8 mouse cellular contexts compared by ENCODE assay signal in the genomic region with DNA sequence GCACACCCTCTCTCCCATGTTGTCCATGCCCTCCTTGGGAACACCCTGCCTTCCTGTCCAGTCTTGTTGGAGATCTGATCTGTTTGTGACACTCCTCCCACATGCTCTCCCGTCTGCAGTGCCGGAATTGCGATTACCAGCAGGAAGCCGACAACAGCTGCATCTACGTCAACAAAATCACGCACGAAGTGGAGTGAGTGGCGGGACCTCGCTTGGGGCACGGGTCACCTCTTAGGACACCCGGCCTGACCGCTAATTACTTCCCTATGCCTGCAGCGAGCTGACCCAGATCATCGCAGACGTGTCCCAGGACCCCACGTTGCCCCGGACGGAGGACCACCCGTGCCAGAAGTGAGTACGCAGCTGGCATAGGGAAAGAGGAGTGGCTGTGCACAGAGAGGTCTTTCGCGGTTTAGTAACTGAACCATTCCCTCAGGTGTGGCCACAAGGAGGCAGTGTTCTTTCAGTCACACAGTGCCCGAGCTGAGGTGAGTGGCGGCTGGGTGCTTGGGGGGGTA. TPM values are rescaled to one million over a fixed set of nuclear protein-coding genes. Genes with fewer than 3 reads are reported as not detected.
DNase-seq lines count a peak whose midpoint lies in the region; ATAC-seq and TF ChIP-seq lines count a peak whose summit lies in the region.

No protein-coding gene starts in this region.

- peak overlapping the region; percentile 61 for H3K9ac ChIP-seq in intestine, postnatal 0 days (ENCODE audit: low read depth, low read length)
- peak overlapping the region; percentile 81 for H3K9ac ChIP-seq in liver, embryonic 11.5 days (ENCODE audit: low read depth, low read length)
- H3K9ac ChIP-seq in stomach, embryonic 16.5 days (ENCODE audit: low read length): peak overlapping the region; percentile 84

- H3K36me3 ChIP-seq in intestine, postnatal 0 days (ENCODE audit: control insufficient read depth, insufficient read depth): peaks cover 19% of the 10 kb centered on the region; the same call in 1 of the 2 replicates
- H3K36me3 ChIP-seq in liver, embryonic 11.5 days (ENCODE audit: control insufficient read depth, insufficient read depth, low read length): no peaks in the 10 kb centered on the region
- H3K36me3 ChIP-seq in stomach, embryonic 16.5 days (ENCODE audit: control insufficient read depth, insufficient read depth, low read length): no peaks in the 10 kb centered on the region

- 3% methylated on average over 24 of the region's 24 CpGs for WGBS in intestine, postnatal 0 days
- WGBS in liver, embryonic 11.5 days: 5% methylated on average over 24 of the region's 24 CpGs
- 3% methylated on average over 24 of the region's 24 CpGs for WGBS in stomach, embryonic 16.5 days

- H3K4me3 ChIP-seq in intestine, postnatal 0 days (ENCODE audit: low read depth, low read length): peak overlapping the region; percentile 72
- peak overlapping the region; percentile 79 for H3K4me3 ChIP-seq in liver, embryonic 11.5 days (ENCODE audit: low read depth, low read length)
- peak overlapping the region; percentile 83 for H3K4me3 ChIP-seq in stomach, embryonic 16.5 days (replicated peaks; ENCODE audit: low read length)

- peak overlapping the region; percentile 83 for H3K4me2 ChIP-seq in intestine, postnatal 0 days (replicated peaks; ENCODE audit: low read depth)
- peak overlapping the region; percentile 68 for H3K4me2 ChIP-seq in liver, embryonic 11.5 days
- H3K4me2 ChIP-seq in stomach, embryonic 16.5 days (ENCODE audit: low read depth, low read length): peak overlapping the region; percentile 81

- H3K27me3 ChIP-seq in intestine, postnatal 0 days (replicated peaks; ENCODE audit: control insufficient read depth, insufficient read depth, low read length): no peaks in the 10 kb centered on the region
- H3K27me3 ChIP-seq in liver, embryonic 11.5 days (replicated peaks; ENCODE audit: control insufficient read depth, insufficient read depth, low read length): no peaks in the 10 kb centered on the region
- no peaks in the 10 kb centered on the region for H3K27me3 ChIP-seq in stomach, embryonic 16.5 days (ENCODE audit: control insufficient read depth, insufficient read depth, low read length)

- H3K27ac ChIP-seq in intestine, postnatal 0 days (ENCODE audit: low read depth, low read length): peak overlapping the region; percentile 92
- H3K27ac ChIP-seq in liver, embryonic 11.5 days (ENCODE audit: low read depth, low read length): peak overlapping the region; percentile 96; the same call in 1 of the 2 replicates
- H3K27ac ChIP-seq in stomach, embryonic 16.5 days (ENCODE audit: low read length): peak overlapping the region; percentile 97

- H3K4me1 ChIP-seq in intestine, postnatal 0 days (replicated peaks; ENCODE audit: control insufficient read depth, insufficient read depth, low read length): no peaks in the 10 kb centered on the region; the same call in 1 of the 2 replicates
- H3K4me1 ChIP-seq in liver, embryonic 11.5 days (replicated peaks; ENCODE audit: control insufficient read depth, insufficient read depth, low read length): peaks cover 5% of the 10 kb centered on the region
- H3K4me1 ChIP-seq in stomach, embryonic 16.5 days (ENCODE audit: control insufficient read depth, insufficient read depth, low read length): peaks cover 14% of the 10 kb centered on the region

- peak; percentile 31; the same call in 1 of the 2 replicates for ATAC-seq in intestine, postnatal 0 days
- peak; percentile 43 for ATAC-seq in liver, embryonic 11.5 days (replicated peaks; ENCODE audit: low FRiP score)
- peak; percentile 9; the same call in 1 of the 2 replicates for ATAC-seq in stomach, embryonic 16.5 days (ENCODE audit: insufficient read depth, low FRiP score)

- no peaks in the 10 kb centered on the region for H3K9me3 ChIP-seq in intestine, postnatal 0 days (ENCODE audit: control insufficient read depth)
- no peaks in the 10 kb centered on the region for H3K9me3 ChIP-seq in liver, embryonic 11.5 days (ENCODE audit: control insufficient read depth, low read length)
- no peaks in the 10 kb centered on the region for H3K9me3 ChIP-seq in stomach, embryonic 16.5 days (replicated peaks; ENCODE audit: control insufficient read depth, low read length)

- DNase-seq in right cerebral cortex, adult 2 months (ENCODE audit: low spot score in 2 of 2): peak; percentile 25 to 29
- DNase-seq in right cerebral cortex, postnatal 36 days (ENCODE audit: low spot score in 2 of 2): no peak
- peak; percentile 65 to 77 for DNase-seq in cerebellum, postnatal 25 days
- DNase-seq in gastrocnemius, postnatal 10 days: peak; percentile 61
- DNase-seq in liver, embryonic 11.5 days (ENCODE audit: low spot score): peak; percentile 63
- DNase-seq in monocyte, adult 2 months (ENCODE audit: low read depth in 1 of 2, low spot score in 2 of 2): peak; percentile 5 to 25

- peak; percentile 77 for TF ChIP-seq CTCF in intestine, postnatal 0 days (IDR thresholded peaks at IDR 0.05; ENCODE audit: low read depth)

RNA-seq across cellular contexts. Expression of gene Tbcb, which starts 0.6 kb away (rescaled TPM):
- total RNA-seq in gastrocnemius, postnatal 10 days (2021): 10 to 100 TPM; 42.8 to 47.0 TPM
- polyA plus RNA-seq in intestine, postnatal 0 days (2015; fragmentation: Nextera tagmentation; extraction: Ambion mirVana): 159 and 160 TPM in 2 replicates
- 124 and 126 TPM in 2 replicates for polyA plus RNA-seq in liver, embryonic 11.5 days (2014; fragmentation: Nextera tagmentation; extraction: Ambion mirVana)
- polyA plus RNA-seq in stomach, embryonic 16.5 days (2015; fragmentation: Nextera tagmentation; extraction: Ambion mirVana): 148 and 151 TPM in 2 replicates

RNA-seq across cellular contexts. Expression of gene Polr2i, which starts 0.9 kb away (rescaled TPM):
- 10 to 100 TPM; 71.9 to 80.7 TPM for total RNA-seq in gastrocnemius, postnatal 10 days (2021)
- polyA plus RNA-seq in intestine, postnatal 0 days (2015; fragmentation: Nextera tagmentation; extraction: Ambion mirVana): 84.6 and 91.2 TPM in 2 replicates
- polyA plus RNA-seq in liver, embryonic 11.5 days (2014; fragmentation: Nextera tagmentation; extraction: Ambion mirVana): 109 and 129 TPM in 2 replicates
- polyA plus RNA-seq in stomach, embryonic 16.5 days (2015; fragmentation: Nextera tagmentation; extraction: Ambion mirVana): 111 and 116 TPM in 2 replicates

RNA-seq across cellular contexts. Expression of gene Ovol3, which starts 2.8 kb away (rescaled TPM):
- total RNA-seq in gastrocnemius, postnatal 10 days (2021): under 1 TPM in 1 of 2 experiments, not detected in 1; 0.77 TPM
- polyA plus RNA-seq in intestine, postnatal 0 days (2015; fragmentation: Nextera tagmentation; extraction: Ambion mirVana): not detected in 2 replicates
- polyA plus RNA-seq in liver, embryonic 11.5 days (2014; fragmentation: Nextera tagmentation; extraction: Ambion mirVana): not detected in 2 replicates
- polyA plus RNA-seq in stomach, embryonic 16.5 days (2015; fragmentation: Nextera tagmentation; extraction: Ambion mirVana): 0.19 TPM in 1 of 2 replicates, not detected in the other

RNA-seq across cellular contexts. Expression of gene Capns1, which starts 34.1 kb away (rescaled TPM):
- total RNA-seq in gastrocnemius, postnatal 10 days (2021): 100 to 1,000 TPM; 314 to 330 TPM
- 85.5 and 87.1 TPM in 2 replicates for polyA plus RNA-seq in intestine, postnatal 0 days (2015; fragmentation: Nextera tagmentation; extraction: Ambion mirVana)
- 45.1 and 54.9 TPM in 2 replicates for polyA plus RNA-seq in liver, embryonic 11.5 days (2014; fragmentation: Nextera tagmentation; extraction: Ambion mirVana)
- 90.0 and 98.5 TPM in 2 replicates for polyA plus RNA-seq in stomach, embryonic 16.5 days (2015; fragmentation: Nextera tagmentation; extraction: Ambion mirVana)

RNA-seq across cellular contexts. Expression of gene Thap8, which starts 47.2 kb away (rescaled TPM):
- under 1 TPM; 0.32 to 0.38 TPM for total RNA-seq in gastrocnemius, postnatal 10 days (2021)
- 0.14 and 0.22 TPM in 2 replicates for polyA plus RNA-seq in intestine, postnatal 0 days (2015; fragmentation: Nextera tagmentation; extraction: Ambion mirVana)
- polyA plus RNA-seq in liver, embryonic 11.5 days (2014; fragmentation: Nextera tagmentation; extraction: Ambion mirVana): not detected in 2 replicates
- polyA plus RNA-seq in stomach, embryonic 16.5 days (2015; fragmentation: Nextera tagmentation; extraction: Ambion mirVana): 0.25 and 0.53 TPM in 2 replicates

Comparison
In these comparisons a context has a peak if more than half of its experiments do, and no peak if none do; other contexts are left out.
1. DNase-seq: peak in right cerebral cortex, adult 2 months (2 of 2), cerebellum, postnatal 25 days (2 of 2), gastrocnemius, postnatal 10 days (single experiment), liver, embryonic 11.5 days (single experiment) and monocyte, adult 2 months (2 of 2); none in right cerebral cortex, postnatal 36 days (0 of 2).
2. Peak in every context shown above with its lines, with median percentiles within 50 percentile points of each other: ATAC-seq, H3K27ac ChIP-seq, H3K4me2 ChIP-seq, H3K4me3 ChIP-seq and H3K9ac ChIP-seq.